Mouse (Mus musculus): ENCODE results near the gene Slc2a1.
A peak's percentile ranks its signal among the peaks of the same experiment; 100 is the strongest.

The Slc2a1 gene

DNA sequence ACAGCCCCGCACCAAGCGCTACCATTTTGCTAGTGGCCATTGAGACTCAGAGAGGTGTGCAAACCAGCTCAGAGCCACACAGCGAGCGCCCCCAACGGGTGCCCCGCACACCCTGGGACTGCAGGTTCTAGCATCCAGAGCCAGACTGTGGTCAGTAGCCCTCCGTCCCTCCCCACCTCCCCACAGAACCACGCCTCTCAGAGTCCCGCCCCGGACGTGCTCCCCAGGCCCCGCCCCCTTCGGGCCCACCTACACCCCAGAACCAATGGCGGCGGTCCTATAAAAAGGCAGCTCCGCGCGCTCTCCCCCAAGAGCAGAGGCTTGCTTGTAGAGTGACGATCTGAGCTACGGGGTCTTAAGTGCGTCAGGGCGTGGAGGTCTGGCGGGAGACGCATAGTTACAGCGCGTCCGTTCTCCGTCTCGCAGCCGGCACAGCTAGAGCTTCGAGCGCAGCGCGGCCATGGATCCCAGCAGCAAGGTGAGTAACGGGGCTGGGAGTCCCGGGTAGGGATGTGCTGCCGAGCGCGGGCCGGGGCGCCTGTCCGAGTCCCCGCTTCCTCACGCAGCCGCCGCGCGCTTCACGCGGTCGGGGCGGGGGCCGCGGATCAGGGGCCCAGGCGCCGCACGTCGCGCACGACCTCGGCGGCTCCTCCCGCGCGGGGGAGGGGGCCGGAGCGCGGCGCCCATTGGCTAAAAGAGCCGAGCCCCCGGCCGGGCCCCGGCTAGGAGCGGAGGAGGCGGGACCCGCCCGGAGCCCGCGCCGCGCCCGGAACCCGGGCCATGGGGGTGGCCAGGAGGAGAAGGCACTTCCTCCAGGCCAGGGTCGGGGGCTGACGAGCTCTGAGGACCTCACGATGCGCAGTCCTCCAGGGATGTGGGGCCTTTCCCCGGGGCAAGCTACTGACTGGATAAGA lies at the start of gene Slc2a1:
Slc2a1 (plus strand) TSS at position 217 of the 914 bp plus-strand sequence.
- peak; percentile 91 for DNase-seq (ENCODE audit: low read depth)

GRCm38 (mm10) chr4:119066791-119067190 lies 41.7 kb upstream of the Slc2a1 start:
- no peak for DNase-seq (ENCODE audit: low read depth)

DNA sequence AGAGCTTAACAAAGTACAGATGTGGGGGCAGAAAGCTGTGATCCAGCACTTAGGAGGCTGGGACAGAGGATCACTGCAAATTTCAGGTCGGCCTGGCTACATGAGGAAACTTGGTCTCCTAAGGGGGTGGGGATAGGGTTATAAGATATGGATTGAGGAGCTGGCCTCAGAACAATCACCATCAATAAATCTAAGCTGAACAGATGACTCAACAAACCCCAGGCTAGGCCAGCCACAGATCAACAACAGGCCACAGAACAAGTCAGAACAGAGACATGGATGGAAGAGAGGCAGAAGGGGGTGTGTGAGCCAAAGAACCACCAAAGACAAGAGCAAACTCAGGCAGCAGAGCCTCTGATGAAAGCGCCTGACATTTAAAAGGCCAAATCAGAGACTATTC lies 41.3 kb upstream of the Slc2a1 start:
- DNase-seq (ENCODE audit: low read depth), result no peak

- peak; percentile 35 for DNase-seq (ENCODE audit: low read depth)
Measured at GRCm38 (mm10) chr4:119068918-119069317, 39.6 kb upstream of the Slc2a1 start.

GRCm38 (mm10) chr4:119070181-119070580 lies 38.3 kb upstream of the Slc2a1 start:
- DNase-seq (ENCODE audit: low read depth), result no peak

DNA sequence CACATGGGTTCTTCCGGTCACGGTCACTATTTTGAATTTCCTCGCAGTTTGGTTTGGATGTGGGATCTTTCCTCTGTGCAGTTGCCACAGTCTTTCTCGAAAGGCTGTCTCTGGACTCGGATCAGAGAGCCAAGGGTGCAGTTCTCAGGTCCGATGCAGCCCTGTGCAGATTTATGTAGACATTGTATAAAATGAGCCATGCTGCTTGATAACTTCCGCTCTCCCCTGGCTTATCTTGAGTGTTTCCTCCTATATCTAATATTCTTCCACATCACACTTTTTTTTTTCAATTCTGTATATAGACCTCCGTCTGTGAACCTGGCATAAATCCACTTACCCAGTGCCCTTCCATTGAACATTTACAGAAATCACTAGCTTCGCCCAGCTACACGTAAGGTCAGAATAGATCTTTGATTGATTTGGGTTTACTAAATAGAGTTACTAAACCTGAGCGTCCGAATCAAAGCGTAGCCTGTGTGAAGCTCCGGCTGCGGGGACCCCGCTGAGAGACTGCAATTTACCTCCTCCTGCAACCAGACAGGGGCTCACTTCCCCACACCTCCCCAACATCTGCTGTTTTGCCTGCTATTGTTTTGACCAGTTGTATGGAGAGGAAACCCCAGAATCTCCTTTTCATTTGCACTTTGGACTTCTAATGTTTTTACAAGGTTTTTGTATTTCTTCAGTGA lies 37.4 kb upstream of the Slc2a1 start:
- no peak for DNase-seq (ENCODE audit: low read depth)

DNA sequence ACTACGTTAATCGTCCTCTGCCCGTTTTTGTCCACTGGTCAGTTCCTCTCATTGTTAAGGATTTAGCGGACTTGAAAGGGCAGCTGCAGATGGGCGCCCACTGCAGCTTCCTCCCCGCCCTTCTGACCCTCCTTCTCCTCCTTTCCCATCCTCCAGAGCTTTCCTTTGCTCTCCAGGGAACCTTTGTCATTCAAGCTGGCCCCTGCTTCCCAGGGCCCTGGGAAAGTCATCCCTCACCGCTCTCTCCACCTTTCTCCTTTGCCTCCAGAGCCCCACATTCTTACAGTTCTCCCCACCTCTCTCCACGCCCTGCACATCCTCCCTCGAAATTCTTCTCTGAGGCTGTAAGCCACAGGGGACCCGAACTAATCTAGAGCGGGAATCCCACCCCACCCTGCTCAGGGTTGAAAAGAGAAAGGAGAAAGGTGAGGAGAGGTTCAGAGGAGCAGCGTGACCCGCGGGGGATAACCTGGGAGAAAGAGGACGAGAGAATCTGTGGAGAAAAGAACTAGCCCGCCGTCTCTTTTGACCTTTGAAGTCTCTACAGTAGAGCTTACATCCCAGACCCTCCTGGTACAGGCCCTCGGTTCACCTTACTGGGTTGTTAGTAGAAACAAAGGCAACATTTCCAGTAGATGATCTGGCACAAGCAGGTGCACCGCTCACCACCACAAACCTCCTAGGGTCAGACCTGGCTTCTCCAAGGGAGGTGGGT lies 36.7 kb upstream of the Slc2a1 start:
- no peak for DNase-seq (ENCODE audit: low read depth)

GRCm38 (mm10) chr4:119072363-119072940 lies 36.1 kb upstream of the Slc2a1 start:
- no peak for DNase-seq (ENCODE audit: low read depth)

- no peak for DNase-seq (ENCODE audit: low read depth)
Measured at GRCm38 (mm10) chr4:119072941-119073451, 35.5 kb upstream of the Slc2a1 start.

- DNase-seq (ENCODE audit: low read depth), result no peak
Measured at GRCm38 (mm10) chr4:119073626-119074025, 34.9 kb upstream of the Slc2a1 start.

- no peak for DNase-seq (ENCODE audit: low read depth)
Measured at GRCm38 (mm10) chr4:119074596-119074995, 33.9 kb upstream of the Slc2a1 start.

GRCm38 (mm10) chr4:119075273-119075672 lies 33.2 kb upstream of the Slc2a1 start:
- no peak for DNase-seq (ENCODE audit: low read depth)

- DNase-seq (ENCODE audit: low read depth), result no peak
Measured at GRCm38 (mm10) chr4:119076336-119076735, 32.2 kb upstream of the Slc2a1 start.

- DNase-seq (ENCODE audit: low read depth), result peak; percentile 32
Measured at GRCm38 (mm10) chr4:119077084-119077682, 31.3 kb upstream of the Slc2a1 start.

DNA sequence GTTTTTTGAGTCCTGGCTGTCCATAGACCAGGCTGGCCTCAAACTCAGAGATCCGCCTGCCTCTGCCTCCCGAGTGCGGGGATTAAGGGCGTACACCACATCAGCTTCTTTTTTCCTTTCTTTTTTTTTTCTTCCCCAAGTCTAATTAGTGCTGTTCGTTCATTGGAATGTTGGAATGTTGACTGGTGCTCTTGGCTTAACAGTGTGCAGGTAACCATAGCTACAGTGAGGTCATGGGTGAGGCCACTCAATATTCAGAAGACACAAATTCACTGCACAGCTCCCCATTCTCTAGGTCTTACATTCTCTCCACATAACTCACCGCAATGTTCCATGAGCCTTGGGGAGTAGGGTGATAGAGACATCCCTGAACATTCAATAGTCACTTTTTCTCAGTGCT lies 28.6 kb upstream of the Slc2a1 start:
- no peak for DNase-seq (ENCODE audit: low read depth)

- DNase-seq (ENCODE audit: low read depth), result no peak
Measured at GRCm38 (mm10) chr4:119082740-119083231, 25.7 kb upstream of the Slc2a1 start.

- DNase-seq (ENCODE audit: low read depth), result no peak
Measured at GRCm38 (mm10) chr4:119088424-119088823, 20.1 kb upstream of the Slc2a1 start.

DNA sequence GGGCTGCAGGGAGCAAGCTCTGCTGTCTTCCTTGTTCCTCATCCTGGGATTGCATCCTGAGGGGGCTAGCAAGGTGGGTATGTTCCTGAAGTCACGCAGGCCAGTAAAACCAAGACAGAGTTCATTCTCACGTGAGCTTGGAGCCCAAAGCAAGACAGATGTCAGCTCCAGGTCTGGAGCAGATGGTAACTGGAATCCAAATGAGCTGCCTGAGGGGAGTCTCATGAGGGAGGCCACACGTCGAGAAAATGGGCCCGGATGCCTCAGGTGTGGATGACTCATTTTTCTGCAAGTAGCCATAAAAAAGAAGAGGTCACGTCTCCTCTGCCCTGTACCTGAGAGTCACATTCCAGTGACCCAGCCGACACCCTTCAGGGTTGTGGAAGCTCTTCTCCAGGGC lies 14.6 kb upstream of the Slc2a1 start:
- no peak for DNase-seq (ENCODE audit: low read depth)

- no peak for DNase-seq (ENCODE audit: low read depth)
Measured at GRCm38 (mm10) chr4:119094987-119095386, 13.5 kb upstream of the Slc2a1 start.

- DNase-seq (ENCODE audit: low read depth), result no peak
Measured at GRCm38 (mm10) chr4:119096401-119096800, 12.1 kb upstream of the Slc2a1 start.

- DNase-seq (ENCODE audit: low read depth), result no peak
Measured at GRCm38 (mm10) chr4:119097421-119097820, 11.1 kb upstream of the Slc2a1 start.

Measured in c-Kit-positive CD71-negative TER-119-negative erythroid progenitor cells, embryonic 14.5 days (primary cell).